Mouse (Mus musculus) liver, postnatal 0 days (tissue): ENCODE results near the gene Mov10. TPM values are rescaled to one million over a fixed set of nuclear protein-coding genes. Genes with fewer than 3 reads are reported as not detected.

Experiments
- ATAC-seq: fragments of 200-750 bp; cut with Nextera tagmentation; 2 replicates; pipeline ENCODE4 v1.8.0; 2017; ENCODE audit warnings: mild to moderate bottlenecking, moderate library complexity
- DNase-seq: peaks from one replicate; pipeline ENCODE4 v3.0.0-alpha.2; 2016
- H3K27ac ChIP-seq: fragments of 300-500 bp; sonication (generic); 2 replicates; pipeline ENCODE4 v1.5.1; 2014; ENCODE audit warnings: antibody characterized with exemption, moderate library complexity, mild to moderate bottlenecking, low read depth
- H3K27me3 ChIP-seq: fragments of 300-500 bp; sonication (generic); 2 replicates; pipeline ENCODE4 v1.6.1; 2014; ENCODE audit warnings: low read length, control low read depth, mixed read lengths; ENCODE audit not compliant: insufficient read depth
- H3K36me3 ChIP-seq: fragments of 300-500 bp; sonication (generic); replicated peaks from 2 replicates; pipeline ENCODE4 v1.6.1; 2014; ENCODE audit warnings: mild to moderate bottlenecking, control low read depth, low read length, moderate library complexity, mixed read lengths; ENCODE audit not compliant: insufficient read depth
- H3K4me1 ChIP-seq: fragments of 300-500 bp; sonication (generic); 2 replicates; pipeline ENCODE4 v1.6.1; 2014; ENCODE audit warnings: antibody characterized with exemption, mild to moderate bottlenecking, control low read depth; ENCODE audit not compliant: insufficient read depth
- H3K4me2 ChIP-seq: fragments of 300-500 bp; sonication (generic); 2 replicates; pipeline ENCODE4 v1.6.1; 2014; ENCODE audit warnings: low read depth, mild to moderate bottlenecking, low read length, moderate library complexity, mixed read lengths
- H3K4me3 ChIP-seq: fragments of 300-500 bp; sonication (generic); 2 replicates; pipeline ENCODE4 v1.5.1; 2014; ENCODE audit warnings: low read depth, low read length
- H3K9ac ChIP-seq: fragments of 300-500 bp; sonication (generic); replicated peaks from 2 replicates; pipeline ENCODE4 v1.6.1; 2014; ENCODE audit warnings: mild to moderate bottlenecking, moderate library complexity
- H3K9me3 ChIP-seq: fragments of 300-500 bp; sonication (generic); 2 replicates; pipeline ENCODE4 v1.6.1; 2016; ENCODE audit warnings: mild to moderate bottlenecking, control low read depth, low read length, mixed read lengths
- CTCF ChIP-seq: sonication (generic); IDR thresholded peaks from 2 replicates; pipeline ENCODE4 v1.5.1; 2016; ENCODE audit warnings: antibody characterized with exemption, low read depth
- EP300 ChIP-seq: IDR thresholded peaks from 2 replicates; pipeline ENCODE4 v1.6.1; 2016; ENCODE audit warnings: antibody characterized with exemption, low read depth, mild to moderate bottlenecking
- WGBS: fragments of 180-500 bp; shearing (Covaris S2); extraction: QIAGEN DNeasy Blood & Tissue Kit; methylation state at CpG from one replicate; pipeline ENCODE4 v1.1.7; 2014; ENCODE audit not compliant: insufficient replicate concordance; 5-methylcytosine and 5-hydroxymethylcytosine counted together
- polyA plus RNA-seq: library from polyadenylated mRNA; unstranded; fragments of >200 nt; fragmentation: Nextera tagmentation; extraction: Ambion mirVana; gene quantifications from 2 replicates; pipeline ENCODE4 v1.2.1, GENCODE M21; 2015

Mov10 gene
- polyA plus RNA-seq, 1 experiment from 2014 or later, result 37.3 TPM

GRCm38 (mm10) chr3:104796430-104797082 is 21.8 kb downstream of the Mov10 start:
- DNase-seq, result peak; percentile 84
- peak; percentile 83 for ATAC-seq
- H3K4me1 ChIP-seq, result peaks cover 28% of the 10 kb centered on the region
- peaks cover 62% of the 10 kb centered on the region for H3K36me3 ChIP-seq
- no peak overlapping the region for H3K4me2 ChIP-seq
- WGBS, result 62% methylated on average over 15 of the region's 15 CpGs
- no peaks in the 10 kb centered on the region for H3K27me3 ChIP-seq
- H3K9me3 ChIP-seq, result no peaks in the 10 kb centered on the region
- H3K9ac ChIP-seq, result no peak overlapping the region
- H3K4me3 ChIP-seq, result no peak overlapping the region
- peak overlapping the region; percentile 75 for H3K27ac ChIP-seq
- TF ChIP-seq CTCF (no peak), EP300 (peak; percentile 74; the same call in 1 of the 2 replicates)

GRCm38 (mm10) chr3:104795661-104796340 is 22.6 kb downstream of the Mov10 start:
- peaks cover 55% of the 10 kb centered on the region for H3K36me3 ChIP-seq
- no peaks in the 10 kb centered on the region for H3K27me3 ChIP-seq
- H3K4me2 ChIP-seq, result no peak overlapping the region
- H3K27ac ChIP-seq, result peak overlapping the region; percentile 69
- H3K9me3 ChIP-seq, result no peaks in the 10 kb centered on the region
- TF ChIP-seq CTCF, result no peak
- no peak for TF ChIP-seq EP300
- ATAC-seq, result peak; percentile 1; the same call in 1 of the 2 replicates
- H3K9ac ChIP-seq, result 0 out of 2 replicates have a peak overlapping the region, but pooled peaks have one; percentile 7
- H3K4me3 ChIP-seq, result no peak overlapping the region
- no peak for DNase-seq
- WGBS, result 70% methylated on average over 15 of the region's 15 CpGs
- H3K4me1 ChIP-seq, result peaks cover 32% of the 10 kb centered on the region

- no peak overlapping the region for H3K9ac ChIP-seq
- H3K27me3 ChIP-seq, result no peaks in the 10 kb centered on the region
- H3K4me2 ChIP-seq, result no peak overlapping the region
- peaks cover 37% of the 10 kb centered on the region for H3K4me1 ChIP-seq
- H3K4me3 ChIP-seq, result no peak overlapping the region
- ATAC-seq (no peak), DNase-seq (no peak)
- peak overlapping the region; percentile 69 for H3K27ac ChIP-seq
- whole genome bisulfite sequencing, result 77% methylated on average over 12 of the region's 12 CpGs
- H3K9me3 ChIP-seq, result no peaks in the 10 kb centered on the region
- TF ChIP-seq CTCF (no peak), EP300 (no peak)
- H3K36me3 ChIP-seq, result peaks cover 47% of the 10 kb centered on the region
These were observed 23.4 kb downstream of the Mov10 start for GRCm38 (mm10) chr3:104794953-104795470.

- Histone ChIP-seq H3K9ac (peak overlapping the region; percentile 32; the same call in 1 of the 2 replicates), H3K4me2 (no peak overlapping the region), H3K4me1 (peaks cover 39% of the 10 kb centered on the region), H3K9me3 (no peaks in the 10 kb centered on the region), H3K27ac (peak overlapping the region; percentile 69), H3K36me3 (peaks cover 39% of the 10 kb centered on the region), H3K4me3 (no peak overlapping the region), H3K27me3 (no peaks in the 10 kb centered on the region)
- WGBS, result 52% methylated on average over 20 of the region's 20 CpGs
- TF ChIP-seq CTCF (no peak), EP300 (no peak)
- DNase-seq (peak; percentile 90), ATAC-seq (peak; percentile 74)
These were observed 24.2 kb downstream of the Mov10 start for GRCm38 (mm10) chr3:104793871-104794828.

GRCm38 (mm10) chr3:104792360-104793270 is 25.7 kb downstream of the Mov10 start:
- Histone ChIP-seq H3K27ac (peak overlapping the region; percentile 69; the same call in 1 of the 2 replicates), H3K4me1 (peaks cover 39% of the 10 kb centered on the region), H3K27me3 (peaks cover 7% of the 10 kb centered on the region; the same call in 1 of the 2 replicates), H3K9me3 (no peaks in the 10 kb centered on the region), H3K9ac (peak overlapping the region; percentile 26; the same call in 1 of the 2 replicates), H3K4me3 (no peak overlapping the region), H3K4me2 (no peak overlapping the region), H3K36me3 (peaks cover 32% of the 10 kb centered on the region)
- peak; percentile 47 for DNase-seq
- TF ChIP-seq CTCF (no peak), EP300 (no peak)
- whole genome bisulfite sequencing, result 62% methylated on average over 15 of the region's 15 CpGs
- ATAC-seq, result no peak
